Mouse (Mus musculus) megakaryocyte, embryonic 14.5 days (primary cell): ENCODE measurements around the gene R3hdm2. TPM values are rescaled to one million over a fixed set of nuclear protein-coding genes. Genes with fewer than 3 reads are reported as not detected.
A peak's percentile ranks its signal among the peaks of the same experiment; 100 is the strongest.

Experiments
- H3K27me3 ChIP-seq: replicated peaks from 2 replicates; pipeline ENCODE3; 2012; ENCODE audit warnings: inconsistent platforms
- H3K36me3 ChIP-seq: replicated peaks from 2 replicates; pipeline ENCODE3; 2012; ENCODE audit warnings: low read length, inconsistent platforms, mixed read lengths
- H3K4me1 ChIP-seq: 2 replicates; pipeline ENCODE4 v1.6.1; 2012; ENCODE audit warnings: inconsistent platforms
- H3K4me3 ChIP-seq: replicated peaks from 2 replicates; pipeline ENCODE3; 2012; ENCODE audit warnings: moderate library complexity, mild to moderate bottlenecking, inconsistent platforms
- H3K9me3 ChIP-seq: 2 replicates; pipeline ENCODE4 v1.6.1; 2012; ENCODE audit warnings: inconsistent platforms
- FLI1 ChIP-seq: IDR thresholded peaks from 2 replicates; pipeline ENCODE4 v1.6.1; 2012; ENCODE audit warnings: low read length, inconsistent platforms, mixed read lengths
- GATA1 ChIP-seq: IDR thresholded peaks from 3 replicates; pipeline ENCODE4 v1.6.1; 2012; ENCODE audit warnings: mixed read lengths, low read length, inconsistent platforms, borderline replicate concordance
- polyA plus RNA-seq: library from polyadenylated mRNA; stranded (reverse); fragments of >175 nt; gene quantifications from 2 replicates; pipeline ENCODE4 v1.2.3, GENCODE M21; 2012; ENCODE audit warnings: low replicate concordance; ENCODE audit not compliant: insufficient read depth

The R3hdm2 gene
- polyA plus RNA-seq, 1 experiment: 139 TPM

DNA sequence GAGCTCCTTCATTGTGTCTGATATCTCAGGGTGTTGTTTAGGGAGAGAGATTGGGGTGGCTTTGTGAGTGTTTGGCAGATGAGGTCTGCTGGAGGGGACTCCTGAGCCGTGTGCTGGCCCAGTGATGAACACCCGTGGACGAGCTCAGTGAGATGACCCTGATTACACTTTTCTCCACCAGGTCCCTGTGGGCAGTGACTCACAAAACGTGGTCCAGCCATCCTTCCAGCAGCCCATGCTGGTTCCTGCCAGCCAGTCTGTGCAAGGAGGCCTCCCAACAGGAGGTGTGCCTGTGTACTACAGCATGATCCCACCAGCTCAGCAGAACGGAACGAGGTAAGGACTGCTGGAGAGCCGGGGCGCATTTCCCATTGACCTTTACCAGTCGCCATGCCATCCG is 105.1 kb downstream of the R3hdm2 start:
- H3K36me3 ChIP-seq: peaks cover 93% of the 10 kb centered on the region
- no peaks in the 10 kb centered on the region for H3K27me3 ChIP-seq
- peaks cover 27% of the 10 kb centered on the region for H3K4me1 ChIP-seq
- no peaks in the 10 kb centered on the region for H3K9me3 ChIP-seq
- no peak overlapping the region for H3K4me3 ChIP-seq
- TF ChIP-seq GATA1: no peak
- no peak for TF ChIP-seq FLI1

DNA sequence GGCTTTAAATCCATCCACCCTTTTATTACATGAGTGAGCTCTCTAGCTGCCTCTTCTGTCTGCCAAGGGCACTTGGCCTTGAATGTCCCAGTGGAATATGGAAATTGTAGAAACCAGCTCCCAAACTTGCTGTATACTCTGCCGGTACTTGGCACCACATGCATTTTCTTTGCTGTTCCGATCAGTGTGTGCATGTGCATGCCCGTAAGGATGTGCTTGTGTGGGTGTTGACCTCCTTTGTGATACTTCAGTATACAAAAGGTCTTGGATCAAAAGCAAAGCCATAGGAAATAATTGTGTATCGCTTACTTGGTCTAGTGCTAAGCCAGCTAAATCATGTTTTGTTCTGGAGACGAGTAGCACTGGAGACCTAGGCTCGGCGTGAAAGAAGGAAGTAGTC is 108.7 kb downstream of the R3hdm2 start:
- no peak overlapping the region for H3K4me3 ChIP-seq
- H3K9me3 ChIP-seq: no peaks in the 10 kb centered on the region
- TF ChIP-seq FLI1: no peak
- TF ChIP-seq GATA1: no peak
- H3K36me3 ChIP-seq: peaks cover 92% of the 10 kb centered on the region
- H3K4me1 ChIP-seq: peaks cover 12% of the 10 kb centered on the region
- H3K27me3 ChIP-seq: no peaks in the 10 kb centered on the region

DNA sequence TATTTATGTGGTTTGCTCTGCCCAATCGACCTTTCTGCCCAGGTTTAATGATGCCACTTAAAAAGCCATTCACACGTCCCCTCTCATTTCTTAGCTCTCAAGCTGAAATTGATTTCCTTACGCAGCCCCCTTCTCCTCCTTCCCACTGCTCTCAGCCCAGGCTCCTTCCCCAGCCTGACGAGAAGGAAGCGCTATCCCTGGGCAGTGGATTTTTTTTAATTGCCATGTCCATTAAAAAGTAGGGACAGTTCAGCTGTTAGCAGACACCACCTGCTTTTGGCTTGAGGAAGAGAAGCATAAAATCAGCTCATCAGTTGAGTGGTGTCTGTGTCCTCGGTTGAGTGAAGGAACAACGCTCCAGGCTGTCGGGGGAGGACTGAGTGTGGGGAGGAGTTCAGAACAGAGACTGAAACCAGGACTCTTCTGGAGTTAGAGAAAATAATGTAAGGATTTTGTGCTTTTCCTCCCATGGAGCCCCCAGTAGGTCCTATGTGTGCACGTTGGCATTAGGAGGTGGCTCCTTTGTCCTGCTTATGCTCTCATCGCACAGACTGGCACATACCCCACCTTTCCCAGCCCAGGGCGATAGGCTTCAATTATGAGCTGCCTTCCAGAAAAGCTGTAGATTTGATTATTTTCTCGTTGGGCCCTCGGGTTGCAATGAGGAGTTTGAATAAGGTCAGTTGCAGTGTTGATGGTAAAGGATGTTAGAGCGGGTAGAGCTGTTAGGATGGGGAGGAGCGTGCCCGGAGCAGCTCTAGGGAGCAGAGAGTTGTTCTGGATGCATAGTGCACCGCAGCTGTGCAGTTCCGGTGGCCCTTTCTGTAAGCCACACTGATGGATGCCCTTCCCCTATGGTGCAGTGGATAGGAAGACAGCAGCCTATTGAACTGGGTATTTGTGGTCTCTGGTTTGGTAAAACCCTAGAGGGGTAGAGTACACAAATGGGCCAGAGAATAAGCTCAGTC is 110.3 kb downstream of the R3hdm2 start:
- H3K4me3 ChIP-seq: no peak overlapping the region
- H3K27me3 ChIP-seq: no peaks in the 10 kb centered on the region
- peaks cover under 1% of the 10 kb centered on the region; the same call in 1 of the 2 replicates for H3K4me1 ChIP-seq
- H3K9me3 ChIP-seq: no peaks in the 10 kb centered on the region
- TF ChIP-seq FLI1 (no peak), GATA1 (no peak)
- H3K36me3 ChIP-seq: peaks cover 91% of the 10 kb centered on the region

DNA sequence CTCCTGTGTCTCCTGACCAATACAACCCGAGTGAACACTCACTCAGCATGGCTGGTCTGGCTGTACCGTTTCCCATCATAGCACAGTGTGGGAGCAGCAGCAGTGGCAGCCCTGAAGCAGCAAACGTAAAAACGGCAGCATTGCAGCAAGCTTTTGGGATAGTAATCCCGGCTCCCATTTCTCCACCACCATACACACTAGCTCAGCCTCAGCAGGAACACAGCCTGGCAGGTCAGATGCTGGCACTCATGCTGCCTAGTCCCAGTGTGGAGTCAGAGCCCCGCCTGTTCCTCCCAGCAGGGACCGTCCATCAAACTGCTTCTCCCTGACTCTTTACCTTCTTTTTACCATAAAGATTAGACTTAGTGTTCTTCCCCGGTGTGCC is 111.0 kb downstream of the R3hdm2 start:
- Histone ChIP-seq H3K36me3 (peaks cover 92% of the 10 kb centered on the region), H3K4me3 (no peak overlapping the region), H3K4me1 (no peaks in the 10 kb centered on the region; the same call in 1 of the 2 replicates), H3K27me3 (no peaks in the 10 kb centered on the region), H3K9me3 (no peaks in the 10 kb centered on the region)
- no peak for TF ChIP-seq FLI1
- TF ChIP-seq GATA1: no peak

DNA sequence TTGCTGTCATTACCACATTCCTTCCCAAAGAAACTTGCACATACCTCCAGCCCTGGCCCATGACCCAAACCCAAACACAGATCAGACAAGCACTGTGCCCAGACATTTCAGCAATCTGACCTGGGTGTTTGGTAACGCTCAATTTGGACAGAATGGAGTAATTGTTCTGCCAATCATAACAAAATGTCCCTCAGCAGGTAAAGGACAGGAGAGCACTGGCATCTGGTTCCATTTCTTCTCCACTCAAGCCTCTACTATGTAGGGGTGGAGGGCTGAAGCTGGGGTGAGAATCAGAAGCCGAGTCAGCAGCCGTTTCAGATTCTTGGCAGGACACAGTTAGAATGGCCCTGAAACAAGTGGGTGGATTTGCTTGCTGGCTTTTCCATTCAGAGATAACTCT is 112.0 kb downstream of the R3hdm2 start:
- no peaks in the 10 kb centered on the region for H3K9me3 ChIP-seq
- TF ChIP-seq GATA1 (no peak), FLI1 (no peak)
- H3K4me3 ChIP-seq: no peak overlapping the region
- peaks cover 96% of the 10 kb centered on the region for H3K36me3 ChIP-seq
- no peaks in the 10 kb centered on the region for H3K27me3 ChIP-seq
- H3K4me1 ChIP-seq: no peaks in the 10 kb centered on the region; the same call in 1 of the 2 replicates

DNA sequence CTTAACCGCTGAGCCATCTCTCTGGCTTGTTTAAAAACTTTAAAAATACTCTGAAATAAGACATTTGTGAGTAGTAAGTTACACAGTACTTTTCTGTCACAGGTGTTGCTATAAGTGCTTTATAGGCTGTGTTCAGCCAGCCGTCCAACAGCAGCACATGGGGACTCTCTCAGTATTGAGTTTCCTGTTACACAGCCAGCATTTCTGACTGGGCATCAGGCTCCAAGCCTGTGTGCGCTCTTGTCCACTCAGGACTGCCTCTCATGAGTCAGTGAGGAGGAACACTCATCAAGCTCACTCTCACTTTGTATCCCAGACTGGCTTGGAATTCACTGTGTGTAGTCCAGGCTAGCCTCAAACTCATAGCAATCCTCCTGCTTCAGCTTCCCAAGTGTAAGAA is 116.0 kb downstream of the R3hdm2 start:
- Histone ChIP-seq H3K4me1 (peaks cover 4% of the 10 kb centered on the region; the same call in 1 of the 2 replicates), H3K36me3 (peaks cover 96% of the 10 kb centered on the region), H3K27me3 (no peaks in the 10 kb centered on the region), H3K4me3 (no peak overlapping the region), H3K9me3 (no peaks in the 10 kb centered on the region)
- TF ChIP-seq FLI1 (no peak), GATA1 (no peak)

DNA sequence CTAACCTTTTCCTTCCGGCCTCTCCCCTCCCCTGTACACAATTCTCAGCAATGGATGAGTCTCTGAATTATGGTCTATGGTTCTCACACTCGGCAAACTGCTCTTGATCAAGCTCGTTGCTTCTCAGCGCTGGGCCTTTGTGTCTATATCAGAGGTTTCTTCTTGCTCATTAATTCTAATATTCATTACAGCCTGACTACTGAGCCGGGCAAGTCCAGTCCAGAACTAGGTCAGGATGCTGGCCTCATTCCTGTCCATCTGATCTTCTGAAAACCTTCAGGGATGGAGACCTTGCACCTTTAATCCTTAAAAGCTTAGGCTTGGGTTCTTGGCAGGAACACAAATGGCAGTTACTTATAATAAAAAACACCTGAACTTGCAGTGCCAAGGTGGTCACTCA is 119.4 kb downstream of the R3hdm2 start:
- peaks cover 9% of the 10 kb centered on the region for H3K27me3 ChIP-seq
- TF ChIP-seq FLI1 (no peak), GATA1 (no peak)
- H3K9me3 ChIP-seq: no peaks in the 10 kb centered on the region
- peaks cover 79% of the 10 kb centered on the region for H3K36me3 ChIP-seq
- no peak overlapping the region for H3K4me3 ChIP-seq
- 0 out of 2 replicates have a peak, but pooled peaks cover 4% of the 10 kb centered on the region for H3K4me1 ChIP-seq

DNA sequence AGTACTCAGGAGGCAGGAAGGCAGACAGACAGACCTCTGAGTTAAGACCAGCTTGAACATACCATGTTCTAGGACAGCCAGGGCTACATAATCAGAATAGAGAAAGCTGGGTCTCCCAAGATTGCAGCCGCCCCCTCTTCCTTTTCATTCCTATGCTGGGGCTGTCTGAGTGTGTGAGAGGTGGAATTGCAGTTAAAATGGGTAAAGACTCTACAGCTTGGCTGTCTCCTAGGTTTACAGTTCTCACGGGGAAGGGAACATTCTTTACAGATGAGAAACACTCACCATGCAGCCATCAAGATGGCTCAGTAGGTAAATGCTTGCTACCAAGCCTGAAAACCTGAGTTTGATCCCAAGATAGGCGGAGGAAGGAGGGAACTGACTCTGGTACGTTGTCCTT is 119.9 kb downstream of the R3hdm2 start:
- Histone ChIP-seq H3K36me3 (peaks cover 74% of the 10 kb centered on the region), H3K4me1 (0 out of 2 replicates have a peak, but pooled peaks cover 4% of the 10 kb centered on the region), H3K27me3 (peaks cover 9% of the 10 kb centered on the region), H3K4me3 (no peak overlapping the region), H3K9me3 (no peaks in the 10 kb centered on the region)
- TF ChIP-seq GATA1 (no peak), FLI1 (no peak)

DNA sequence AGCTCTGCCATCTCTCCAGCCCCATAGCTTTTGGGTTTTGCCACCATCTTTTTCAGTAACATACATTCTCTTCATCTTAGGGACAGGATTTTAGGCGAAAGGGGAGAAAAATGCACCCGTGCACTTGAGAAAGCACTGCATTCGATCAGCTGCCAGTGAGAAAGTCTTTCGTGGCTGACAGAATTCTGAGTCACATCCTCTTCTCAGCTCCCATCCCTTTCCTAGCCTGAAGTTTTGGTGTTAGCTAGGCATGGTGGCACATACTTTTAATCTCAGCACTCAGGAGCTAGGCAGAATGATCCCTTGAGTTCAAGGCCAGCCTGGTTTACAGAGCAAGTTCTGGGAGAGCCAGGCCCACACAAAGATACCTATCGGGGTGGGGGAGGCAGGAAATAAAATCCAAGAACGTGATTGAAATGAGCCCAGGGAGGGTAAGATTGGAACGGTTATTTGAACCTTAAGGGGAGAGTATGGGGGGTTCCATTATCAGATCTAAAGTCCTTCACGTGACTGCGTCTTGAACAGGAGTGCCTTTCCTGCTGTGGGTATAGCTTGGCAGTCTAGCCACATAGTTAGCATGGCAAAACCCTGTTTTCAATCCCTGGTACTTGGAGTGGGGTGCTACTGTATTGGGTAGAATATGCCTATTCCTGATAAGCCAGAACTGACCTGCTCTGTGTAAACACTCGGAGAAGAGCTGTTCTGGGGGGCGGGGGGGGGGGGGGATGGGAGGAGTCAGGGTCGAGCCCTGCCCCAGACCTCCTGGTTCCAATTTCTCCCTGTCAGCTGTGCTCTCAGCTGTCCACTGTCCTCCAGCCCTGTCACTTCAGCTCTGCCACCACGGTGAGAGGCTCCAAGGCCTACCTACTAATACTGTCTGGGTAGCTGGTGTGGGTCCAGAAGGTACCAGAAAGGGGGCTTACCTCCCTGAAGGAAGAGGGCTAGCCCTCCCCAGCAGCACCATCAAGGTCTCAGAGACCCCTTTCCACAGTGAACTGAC is 121.1 kb downstream of the R3hdm2 start, which contains the start of gene Stac3:
Gene Stac3, plus strand, starts transcription at position 793 of the 1,000 bp plus-strand sequence.
- Histone ChIP-seq H3K36me3 (peaks cover 70% of the 10 kb centered on the region), H3K4me3 (no peak within 1 kb of the TSS), H3K4me1 (0 out of 2 replicates have a peak, but pooled peaks cover 4% of the 10 kb centered on the region), H3K9me3 (no peaks in the 10 kb centered on the region), H3K27me3 (peaks cover 14% of the 10 kb centered on the region)
- TF ChIP-seq FLI1 (no peak), GATA1 (no peak)

DNA sequence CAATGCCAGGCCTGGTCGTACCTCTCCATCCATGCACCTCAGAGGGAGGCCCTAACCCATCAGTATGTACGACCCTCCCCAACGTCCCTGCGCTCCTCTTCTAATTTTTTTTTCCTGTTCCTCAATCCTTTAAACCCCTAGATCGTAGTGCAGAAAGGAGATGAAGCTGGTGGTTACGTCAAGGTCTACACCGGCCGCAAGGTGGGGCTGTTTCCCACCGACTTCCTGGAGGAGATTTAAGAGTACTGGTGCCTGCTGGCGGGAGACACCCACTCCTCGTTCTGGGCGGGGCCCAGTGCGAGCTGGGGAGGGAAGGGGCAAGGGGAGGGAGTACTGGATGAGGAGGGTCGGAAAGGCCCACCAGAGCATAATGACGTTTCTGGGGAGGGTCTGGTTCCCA is 128.1 kb downstream of the R3hdm2 start:
- Histone ChIP-seq H3K27me3 (peaks cover 63% of the 10 kb centered on the region), H3K4me1 (peaks cover 53% of the 10 kb centered on the region), H3K36me3 (peaks cover 20% of the 10 kb centered on the region), H3K4me3 (peak overlapping the region; percentile 68), H3K9me3 (no peaks in the 10 kb centered on the region)
- TF ChIP-seq FLI1 (no peak), GATA1 (no peak)
